In the genomic region with DNA sequence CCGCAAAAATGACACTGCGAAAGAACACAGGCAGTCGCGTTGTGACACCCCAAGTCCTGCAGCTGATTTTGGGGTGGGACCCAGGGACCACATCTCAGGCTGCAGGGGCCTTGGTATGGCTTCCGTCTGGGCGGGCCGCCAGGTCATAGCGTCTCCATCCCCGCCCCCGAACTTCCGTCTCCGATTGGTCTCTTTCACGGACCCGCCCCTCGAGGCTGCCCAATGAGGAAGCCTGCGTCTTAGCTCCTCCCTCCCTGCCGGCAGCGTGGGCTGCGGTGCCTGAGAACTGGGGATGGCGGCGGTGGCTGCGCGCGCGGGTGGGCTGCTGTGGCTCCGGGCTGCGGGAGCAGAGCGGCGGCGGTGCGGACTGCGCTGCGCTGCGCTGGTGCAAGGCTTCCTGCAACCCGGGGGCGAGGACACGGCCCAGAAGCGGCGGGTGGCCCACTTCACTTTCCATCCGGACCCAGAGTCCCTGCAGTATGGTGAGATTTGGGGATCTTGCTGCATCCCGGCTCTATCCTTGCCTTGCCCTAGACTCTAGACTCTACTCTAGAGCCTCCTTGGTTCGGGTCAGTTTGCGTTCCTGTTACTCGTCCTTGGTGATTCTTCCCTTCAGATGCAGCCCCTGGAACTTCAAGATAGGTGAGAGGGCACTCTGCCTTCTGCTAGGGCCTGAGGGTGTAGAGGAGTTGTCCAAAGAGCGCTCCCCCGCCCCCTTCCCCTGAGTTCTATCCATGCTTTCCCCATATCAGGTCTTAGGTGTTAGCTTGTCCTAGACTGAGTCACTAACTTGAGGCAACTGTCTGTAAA, we compare ENCODE assay signal across 8 mouse cellular contexts. TPM values are rescaled to one million over a fixed set of nuclear protein-coding genes. Genes with fewer than 3 reads are reported as not detected.
A peak's percentile ranks its signal among the peaks of the same experiment; 100 is the strongest.
DNase-seq lines count a peak whose midpoint lies in the region; ATAC-seq and TF ChIP-seq lines count a peak whose summit lies in the region.

A gene (plus strand): TSS at position 268 of the 810 bp plus-strand sequence.

- peak within 1 kb of the TSS; percentile 97 for H3K4me3 ChIP-seq in gastrocnemius, adult 2 months
- peak within 1 kb of the TSS; percentile 83 for H3K4me3 ChIP-seq in hindbrain, postnatal 0 days (ENCODE audit: low read length)
- H3K4me3 ChIP-seq in left cerebral cortex, adult 2 months: peak within 1 kb of the TSS; percentile 75

- H3K9ac ChIP-seq in hindbrain, postnatal 0 days (replicated peaks; ENCODE audit: low read length): peak within 1 kb of the TSS; percentile 64

- no peak for TF ChIP-seq CTCF in gastrocnemius, adult 2 months (IDR thresholded peaks at IDR 0.05)
- TF ChIP-seq CTCF in hindbrain, postnatal 0 days (IDR thresholded peaks at IDR 0.05; ENCODE audit: low read depth): no peak
- no peak for TF ChIP-seq CTCF in left cerebral cortex, adult 2 months (IDR thresholded peaks at IDR 0.05)

- no peaks in the 10 kb centered on the region for H3K27me3 ChIP-seq in hindbrain, postnatal 0 days (ENCODE audit: insufficient read depth, low read length)

- H3K4me2 ChIP-seq in hindbrain, postnatal 0 days (ENCODE audit: low read depth, low read length): peak within 1 kb of the TSS; percentile 87

- no peaks in the 10 kb centered on the region; the same call in 1 of the 2 replicates for H3K4me1 ChIP-seq in hindbrain, postnatal 0 days (ENCODE audit: insufficient read depth, low read length)

- peak; percentile 99 for ATAC-seq in common myeloid progenitor, adult 5-6 weeks (replicated peaks; ENCODE audit: low read depth, poor library complexity, severe bottlenecking)
- ATAC-seq in hindbrain, postnatal 0 days: peak; percentile 100
- ATAC-seq in megakaryocyte, adult 5-6 weeks (ENCODE audit: poor library complexity, severe bottlenecking): peak; percentile 100

- DNase-seq in ZHBTc4 (ENCODE audit: low read depth, low spot score): peak; percentile 98
- peak; percentile 99 for DNase-seq in gastrocnemius, adult 2 months
- DNase-seq in hindbrain, postnatal 0 days (ENCODE audit: low spot score): peak; percentile 98
- peak; percentile 97 to 98 for DNase-seq in left cerebral cortex, adult 2 months (ENCODE audit: extremely low spot score in 1 of 2, low spot score in 2 of 2)
- peak; percentile 98 to 99 for DNase-seq in right cerebral cortex, adult 2 months (ENCODE audit: low spot score in 2 of 2)
- peak; percentile 97 for DNase-seq in urinary bladder, postnatal 14 days (ENCODE audit: low spot score)

- H3K36me3 ChIP-seq in hindbrain, postnatal 0 days (ENCODE audit: insufficient read depth, low read length): no peaks in the 10 kb centered on the region

- intact Hi-C loops in gastrocnemius, adult 2 months (cut with DNase I): no loop called here
- intact Hi-C loops in left cerebral cortex, adult 2 months (cut with DNase I): loop anchor here (5.0 kb wide), 1 partner anchor 118 kb away; a partner anchor contains a TSS

- H3K27ac ChIP-seq in gastrocnemius, adult 2 months: peak within 1 kb of the TSS; percentile 89
- peak within 1 kb of the TSS; percentile 74; the same call in 1 of the 2 replicates for H3K27ac ChIP-seq in hindbrain, postnatal 0 days
- H3K27ac ChIP-seq in left cerebral cortex, adult 2 months: peak within 1 kb of the TSS; percentile 86

- H3K9me3 ChIP-seq in hindbrain, postnatal 0 days (ENCODE audit: low read length): no peaks in the 10 kb centered on the region

- WGBS in hindbrain, postnatal 0 days: 2% methylated on average over 46 of the region's 46 CpGs

RNA-seq across cellular contexts. Expression of the gene that starts here (rescaled TPM):
- 16.7 and 28.4 TPM in 2 replicates for total RNA-seq in common myeloid progenitor, adult 5-6 weeks (2017)
- 10 to 100 TPM; 33.1 to 72.5 TPM for total RNA-seq in gastrocnemius, adult 2 months (2021)
- total RNA-seq in hindbrain, postnatal 0 days (2014; rRNA removed): 22.1 and 23.4 TPM in 2 replicates
- 40.3 and 42.5 TPM in 2 replicates for polyA plus RNA-seq in hindbrain, postnatal 0 days (2015; fragmentation: Nextera tagmentation; extraction: Ambion mirVana)
- total RNA-seq in left cerebral cortex, adult 2 months (2021): 10 to 100 TPM; 39.7 to 41.9 TPM
- 5.5 and 8.8 TPM in 2 replicates for total RNA-seq in megakaryocyte, adult 5-6 weeks (2015)
- 3.6 and 4.8 TPM in 2 replicates for total RNA-seq in megakaryocyte, adult 5-6 weeks (2017)

Comparison
In these comparisons a context has a peak if more than half of its experiments do, and no peak if none do; other contexts are left out.
1. Peak in every context shown above with its lines: DNase-seq, ATAC-seq, H3K4me3 ChIP-seq and H3K27ac ChIP-seq.